Mouse (Mus musculus): ENCODE results near the gene Mcat.

DNA sequence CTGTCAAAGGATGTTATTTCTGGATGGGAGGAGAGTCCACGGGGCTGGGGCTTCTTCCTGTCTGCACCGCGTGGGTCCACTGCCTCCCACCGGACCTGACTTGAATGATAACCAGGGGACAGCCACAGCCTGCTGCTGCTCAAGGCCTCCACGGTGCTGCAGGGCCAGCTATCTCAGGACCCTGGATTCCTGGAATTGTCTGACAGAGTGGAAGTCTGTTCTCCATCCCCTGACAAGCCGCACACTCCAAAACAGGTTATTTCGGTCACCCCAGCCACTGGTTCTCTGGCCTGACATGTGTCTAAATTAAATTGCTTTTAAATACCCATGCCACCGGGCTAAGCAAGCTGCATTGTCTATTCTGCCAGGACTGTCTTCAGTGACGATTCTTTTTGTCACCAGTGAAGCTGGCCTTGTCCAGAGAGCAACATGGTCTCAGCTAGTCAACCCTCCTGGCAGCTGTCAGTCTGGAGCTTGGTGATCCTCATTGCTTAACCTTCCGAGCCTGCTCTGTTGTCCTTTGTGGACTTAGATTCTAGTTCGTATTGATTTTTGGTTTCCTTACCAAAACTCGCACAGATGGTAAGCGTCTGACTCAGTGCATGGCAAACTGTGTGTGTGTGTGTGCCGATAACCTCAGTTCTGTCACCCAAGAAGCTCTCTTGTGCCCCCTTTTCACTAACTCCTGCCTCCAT is 39.8 kb downstream of the Mcat start:
- no peak for TF ChIP-seq CTCF (IDR thresholded peaks at IDR 0.05; ENCODE audit: low read depth)
- no peak for TF ChIP-seq EP300 (optimal IDR thresholded peaks at IDR 0.05)

Measured in stomach, postnatal 0 days (tissue).